Mouse (Mus musculus) kidney, postnatal 25 days (tissue): Measurements from ENCODE around the gene Bri3.

Experiments
- DNase-seq, 2 experiments: peaks; one replicate each; pipeline ENCODE4 v3.0.0; 2021; ENCODE audit warnings: mixed read lengths in 2 of 2

Gene Bri3

GRCm38 (mm10) chr5:144238969-144239368 lies 5.3 kb upstream of the Bri3 start:
- DNase-seq: no peak

GRCm38 (mm10) chr5:144245592-144245991 lies 1.4 kb downstream of the Bri3 start:
- no peak for DNase-seq

DNA sequence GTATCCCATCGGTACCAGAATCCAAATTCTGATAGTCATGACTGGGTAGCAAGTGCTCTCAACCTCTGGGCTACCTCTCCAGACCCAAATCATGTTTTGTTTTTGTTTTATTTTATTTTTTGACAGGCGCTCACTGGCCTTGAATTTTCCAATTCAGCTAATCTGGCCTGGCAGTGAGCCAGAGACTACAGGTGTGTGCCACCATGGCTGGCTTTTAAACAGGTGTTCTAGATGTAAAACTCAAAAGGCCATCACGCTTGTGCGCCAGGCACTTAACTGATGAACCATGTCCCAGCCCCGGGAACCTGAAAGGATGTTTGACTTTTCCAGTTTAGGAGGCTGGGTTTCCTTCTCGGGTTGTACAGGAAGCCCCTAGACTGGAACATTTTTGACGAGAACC lies 2.4 kb downstream of the Bri3 start:
- no peak for DNase-seq

DNA sequence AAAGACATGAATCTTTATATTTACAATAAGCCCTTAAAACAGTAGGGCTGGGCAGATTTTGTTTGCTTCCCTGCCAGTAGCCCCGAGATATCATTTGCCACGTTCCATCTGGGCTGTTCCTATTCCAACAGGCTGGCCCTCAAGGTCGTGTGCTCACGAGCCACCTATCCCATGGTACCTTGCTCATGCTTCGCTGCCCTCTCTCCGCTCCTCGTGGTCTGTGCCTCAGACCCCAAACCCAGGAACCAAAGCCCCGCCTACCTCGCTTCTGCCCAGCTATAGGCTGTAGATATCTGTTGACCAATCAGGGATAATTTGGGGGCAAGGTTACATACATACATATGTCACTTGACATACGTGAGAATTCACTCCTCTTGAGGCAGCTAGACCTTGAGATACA lies 3.1 kb downstream of the Bri3 start:
- DNase-seq: no peak

DNA sequence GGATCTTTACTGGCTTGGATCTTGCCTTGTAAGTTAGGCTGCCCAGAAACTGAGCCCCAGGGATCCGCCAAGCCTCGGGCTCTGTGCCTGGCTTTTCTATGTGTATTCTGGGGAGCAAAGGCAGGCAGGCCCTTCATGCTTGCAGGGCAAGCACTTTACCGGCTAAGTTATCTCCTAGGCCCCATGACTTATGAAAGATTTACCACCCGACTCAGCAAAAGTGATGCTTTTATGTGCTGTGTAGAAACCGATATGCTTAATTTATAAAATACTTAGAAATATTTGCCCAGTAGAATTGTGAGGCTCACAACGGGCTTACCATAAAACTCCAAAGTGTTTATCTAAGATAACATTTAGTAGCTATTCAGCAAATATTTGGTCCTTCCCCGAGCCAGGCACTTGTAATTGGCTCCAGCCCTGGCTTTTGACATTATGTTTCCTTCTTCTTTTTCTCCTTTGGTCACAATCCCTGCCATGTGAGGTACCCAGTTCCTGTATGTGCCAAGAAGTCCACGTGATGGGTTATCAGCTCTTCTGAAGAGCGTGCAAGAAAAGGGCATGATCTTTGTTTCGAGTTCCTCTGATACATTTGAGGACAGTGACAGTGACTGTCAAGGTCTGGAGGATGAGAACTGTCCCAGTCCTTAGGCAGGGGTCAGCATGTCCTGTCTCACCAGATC lies 3.8 kb downstream of the Bri3 start:
- no peak for DNase-seq

- DNase-seq: no peak
These were observed 5.6 kb downstream of the Bri3 start for GRCm38 (mm10) chr5:144249871-144250270.

- no peak for DNase-seq
These were observed 7.8 kb downstream of the Bri3 start for GRCm38 (mm10) chr5:144251876-144252577.

- DNase-seq: no peak
These were observed 9.0 kb downstream of the Bri3 start for GRCm38 (mm10) chr5:144253212-144253611.

GRCm38 (mm10) chr5:144254122-144254810 lies 10.0 kb downstream of the Bri3 start:
- DNase-seq: peak; percentile 85 to 94

DNA sequence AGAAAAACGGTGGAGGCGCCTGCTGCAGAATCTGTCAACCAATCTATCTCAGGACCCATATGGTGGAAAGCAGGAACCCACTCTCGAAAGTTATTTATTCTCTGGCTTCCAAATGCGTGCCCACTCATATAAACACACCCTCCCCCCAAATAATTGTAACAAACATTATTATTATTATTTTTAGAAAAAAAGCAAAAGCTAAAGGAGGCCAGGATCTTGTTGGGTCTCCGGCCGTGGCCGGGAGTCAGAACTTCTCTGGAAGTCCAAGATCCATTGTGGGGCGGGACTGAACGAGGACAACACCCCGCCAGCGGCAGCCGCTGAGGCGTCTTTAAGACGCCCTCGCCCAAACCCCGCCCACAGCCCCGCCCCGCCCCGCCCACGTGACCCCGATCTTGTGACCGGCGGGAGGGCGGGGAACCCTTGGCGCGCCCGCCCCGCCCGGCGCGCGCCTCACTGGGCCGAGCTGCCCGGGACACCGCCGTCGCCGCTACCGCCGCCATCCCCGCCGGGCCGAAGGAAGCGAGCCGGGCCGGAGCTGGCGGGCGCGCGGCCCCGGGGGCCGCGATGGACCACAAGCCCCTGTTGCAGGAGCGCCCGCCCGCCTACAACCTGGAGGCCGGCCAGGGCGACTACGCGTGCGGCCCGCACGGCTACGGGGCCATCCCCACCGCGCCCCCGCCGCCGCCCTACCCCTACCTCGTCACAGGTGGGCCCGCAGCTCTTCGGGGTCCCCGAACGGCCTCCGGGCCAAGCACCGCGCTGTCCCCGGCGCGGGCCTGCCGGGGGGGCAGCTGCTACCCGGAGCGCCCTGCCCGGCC lies 10.8 kb downstream of the Bri3 start:
- peak; percentile 90 to 95 for DNase-seq

DNA sequence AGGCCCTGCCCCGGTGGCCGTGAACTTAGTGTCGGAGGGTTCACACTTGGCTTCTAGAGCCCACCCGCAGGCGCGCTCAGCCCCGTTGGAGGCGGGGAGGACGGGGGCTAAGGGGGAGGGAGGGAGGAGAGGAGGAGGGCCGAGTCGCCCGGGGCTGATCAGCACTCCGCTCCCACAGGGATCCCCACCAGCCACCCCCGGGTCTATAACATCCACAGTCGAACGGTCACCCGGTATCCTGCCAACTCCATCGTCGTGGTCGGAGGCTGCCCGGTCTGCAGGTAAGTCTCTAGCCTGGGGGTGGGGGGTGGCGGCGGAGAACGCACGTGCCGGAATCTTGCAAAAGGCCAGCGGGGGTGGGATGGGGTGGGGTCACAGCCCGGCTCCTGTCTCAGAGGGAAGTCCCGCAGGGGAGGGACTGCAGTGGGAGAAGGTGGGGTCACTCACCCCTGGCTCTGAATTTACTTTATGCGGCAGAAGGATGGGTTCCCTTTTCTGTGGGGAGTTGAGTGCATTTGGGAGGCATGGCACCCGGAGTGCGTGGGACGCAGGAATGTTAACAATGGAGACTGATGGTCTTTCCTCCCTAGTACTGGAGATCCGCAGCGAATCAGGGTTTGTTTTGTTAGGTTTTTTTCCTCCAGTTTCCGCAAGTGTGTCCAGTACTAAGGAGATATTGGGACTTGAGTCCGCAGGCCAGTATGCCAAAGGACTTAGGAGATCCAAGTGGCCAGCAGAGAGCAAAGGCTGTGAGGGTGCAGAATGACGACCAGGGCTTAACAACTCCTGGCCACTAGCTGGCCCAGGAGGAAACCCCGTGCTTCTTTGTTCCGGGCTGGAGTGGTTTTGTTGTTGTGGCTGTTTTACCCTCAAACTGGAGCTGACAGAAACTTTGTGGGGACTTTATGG lies 11.6 kb downstream of the Bri3 start:
- peak; percentile 59 to 80 for DNase-seq

DNA sequence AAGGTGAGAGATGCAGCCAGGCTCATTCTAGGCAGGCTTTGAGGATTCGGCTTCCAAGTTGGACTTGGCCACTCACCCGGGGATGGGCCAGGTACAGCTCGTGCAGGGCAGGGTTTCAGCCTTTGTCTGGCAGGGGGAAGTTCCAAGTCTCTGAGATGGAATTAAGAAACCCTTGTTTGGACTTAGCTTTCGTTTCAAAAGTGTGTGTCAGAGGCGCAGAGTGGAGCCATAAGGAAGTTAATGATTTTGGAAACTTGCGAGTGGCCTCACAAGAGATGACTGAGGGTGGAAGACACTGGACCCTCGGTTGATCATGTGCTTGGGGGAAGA lies 12.3 kb downstream of the Bri3 start:
- peak in 1 of 2 experiments; percentile 74 for DNase-seq

- DNase-seq: no peak
These were observed 12.7 kb downstream of the Bri3 start for GRCm38 (mm10) chr5:144256888-144257287.

DNA sequence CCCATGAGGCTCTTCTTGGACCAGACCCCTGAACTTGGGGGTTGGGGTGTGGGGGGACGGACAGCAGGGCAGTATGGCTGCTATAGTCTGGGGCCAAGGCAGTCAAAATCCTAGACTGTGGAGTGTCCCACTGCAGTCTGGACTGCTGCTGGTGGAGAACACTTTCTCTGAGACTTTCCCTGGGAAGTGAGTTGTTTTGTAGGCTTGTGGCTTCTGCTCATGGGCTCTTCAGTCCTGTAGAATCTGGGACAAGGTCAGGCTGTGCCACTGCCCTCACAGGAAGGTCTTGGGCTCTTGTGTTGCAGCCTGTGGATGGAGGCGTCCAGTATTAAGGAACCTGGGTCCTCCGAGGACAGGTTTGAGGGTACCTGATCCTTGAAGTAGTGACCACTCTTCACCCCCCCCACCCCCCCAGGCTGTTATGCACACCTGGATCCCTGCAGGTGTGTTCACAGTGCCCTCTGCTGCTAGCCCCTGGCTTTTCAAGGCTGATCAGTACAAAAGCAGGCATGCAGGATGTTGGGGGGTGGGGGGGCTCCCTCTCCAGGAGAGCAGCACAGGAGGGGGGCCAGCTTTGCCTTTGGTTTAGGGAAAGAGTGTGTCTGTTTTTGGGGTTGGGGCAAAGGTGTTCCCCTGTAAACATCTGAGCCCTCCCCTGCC lies 13.3 kb downstream of the Bri3 start:
- peak in 1 of 2 experiments; percentile 64 for DNase-seq

- peak; percentile 77 to 92 for DNase-seq
These were observed 13.9 kb downstream of the Bri3 start for GRCm38 (mm10) chr5:144258131-144258611.

DNA sequence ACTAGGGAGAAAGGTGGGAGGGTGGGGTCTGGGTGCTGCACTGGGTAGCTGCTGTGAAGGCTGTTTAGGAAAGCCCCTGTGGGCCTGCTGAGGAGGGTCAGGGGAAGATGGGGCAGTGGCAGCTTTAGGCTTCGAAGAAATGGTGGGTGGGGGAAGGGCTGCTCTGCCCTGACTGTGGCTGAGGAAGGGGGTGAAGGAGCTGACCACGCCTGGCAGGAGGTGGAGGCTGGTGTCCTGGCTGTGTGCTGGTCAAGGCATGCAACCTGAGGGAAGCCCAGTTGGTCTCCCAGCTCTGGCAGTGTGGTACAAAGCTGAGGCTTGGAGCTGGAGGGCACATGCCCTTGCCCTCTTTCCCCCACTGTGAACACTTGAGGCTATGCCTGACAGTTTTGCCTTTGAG lies 14.4 kb downstream of the Bri3 start:
- DNase-seq: peak; percentile 39 to 77

- peak in 1 of 2 experiments; percentile 55 for DNase-seq
These were observed 15.0 kb downstream of the Bri3 start for GRCm38 (mm10) chr5:144259228-144259627.

- no peak for DNase-seq
These were observed 16.2 kb downstream of the Bri3 start for GRCm38 (mm10) chr5:144260464-144260863.

DNA sequence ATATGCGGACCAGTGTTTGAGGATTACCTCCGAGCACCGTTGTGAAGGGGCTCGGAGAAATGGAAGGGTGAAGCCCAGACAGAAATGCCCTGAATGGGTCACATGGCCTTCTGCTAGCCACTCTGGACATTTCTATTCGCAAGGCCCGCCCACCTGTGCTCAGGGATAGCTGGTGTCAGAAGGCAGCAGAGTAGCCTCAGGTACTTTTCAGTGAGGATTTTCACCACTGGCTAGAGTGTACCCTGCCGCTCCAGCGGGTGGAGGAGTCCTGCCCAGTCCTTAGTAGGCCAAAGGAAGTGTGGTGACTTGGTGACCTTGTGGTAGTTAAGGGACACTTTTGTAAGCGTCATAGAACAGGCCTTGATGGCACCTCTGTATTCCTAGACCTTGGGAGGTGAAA lies 17.1 kb downstream of the Bri3 start:
- DNase-seq: peak in 1 of 2 experiments; percentile 74

DNA sequence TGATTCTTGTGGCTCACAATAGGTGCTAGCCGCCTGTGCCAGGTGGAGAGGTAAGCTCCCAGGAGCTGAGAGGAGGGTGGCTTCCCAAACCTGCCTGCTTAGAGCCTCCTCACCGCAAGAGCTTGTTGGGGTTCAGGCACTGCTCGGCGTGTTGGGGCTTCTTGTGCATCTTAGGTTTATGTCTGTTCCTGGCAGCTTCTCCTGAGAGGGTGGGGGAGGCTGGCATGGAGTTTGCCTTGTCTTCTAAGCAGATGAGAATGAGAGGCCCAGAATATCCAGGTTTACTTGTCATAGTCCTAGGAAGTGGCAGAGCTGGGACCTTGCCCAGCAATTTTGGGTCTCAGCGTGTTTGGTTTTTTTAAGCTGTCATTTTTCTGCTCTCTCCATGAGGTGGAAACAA lies 17.6 kb downstream of the Bri3 start:
- no peak for DNase-seq

DNA sequence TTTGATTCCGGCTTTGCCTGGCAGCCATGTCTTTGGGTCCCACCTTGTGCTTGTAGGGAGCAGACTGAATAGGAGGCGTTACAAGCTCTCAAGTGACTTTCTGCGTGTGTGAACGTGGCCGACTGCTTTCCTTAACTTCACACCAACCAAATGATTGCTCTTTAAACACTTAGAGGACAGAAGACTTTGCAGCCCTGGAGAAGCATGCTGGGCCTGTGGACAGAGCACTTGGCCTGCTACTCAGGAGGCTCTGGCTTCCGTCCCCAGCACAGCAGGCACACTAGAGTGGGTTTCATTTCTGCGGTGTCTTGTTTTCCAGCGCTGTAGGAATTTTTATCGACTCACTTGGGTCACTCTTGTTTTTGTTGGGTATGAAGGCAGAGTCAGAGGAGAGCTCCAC lies 18.8 kb downstream of the Bri3 start:
- DNase-seq: no peak
